9 mouse cellular contexts compared by ENCODE assay signal in genomic region chr5:25831624-25832023, GRCm38 (mm10).
DNase-seq lines count a peak whose midpoint lies in the region; ATAC-seq and TF ChIP-seq lines count a peak whose summit lies in the region.
"Had no signal": no experiment of that assay in that cellular context is flagged by ENCODE, and none has a peak within 500 bp of the region (broad histone marks: within the 10 kb centered on the region; RNA-seq: fewer than 3 reads in every experiment).

No protein-coding gene starts in this region.

- no peaks in the 10 kb centered on the region for H3K27me3 ChIP-seq in liver, adult 2 months (ENCODE audit: control insufficient read depth, insufficient read depth, low read length)
- H3K27me3 ChIP-seq in liver, embryonic 12.5 days (replicated peaks): no peaks in the 10 kb centered on the region
- H3K27me3 ChIP-seq in heart, embryonic 16.5 days (ENCODE audit: control insufficient read depth, insufficient read depth, low read length): no peaks in the 10 kb centered on the region

- H3K9ac ChIP-seq in liver, adult 2 months (ENCODE audit: low read depth, low read length): no peak overlapping the region
- no peak overlapping the region for H3K9ac ChIP-seq in liver, embryonic 12.5 days
- no peak overlapping the region for H3K9ac ChIP-seq in heart, embryonic 16.5 days (ENCODE audit: low read length)

- peak; percentile 51 for TF ChIP-seq CTCF in liver, adult 2 months (IDR thresholded peaks at IDR 0.05; ENCODE audit: low read depth, low read length)

- no peak overlapping the region for H3K4me3 ChIP-seq in liver, adult 2 months (ENCODE audit: insufficient read depth, low read depth, low read length)
- H3K4me3 ChIP-seq in liver, embryonic 12.5 days: no peak overlapping the region
- no peak overlapping the region for H3K4me3 ChIP-seq in heart, embryonic 16.5 days (ENCODE audit: low read length)

- H3K36me3 ChIP-seq in liver, adult 2 months (ENCODE audit: control insufficient read depth, insufficient read depth, low read length): no peaks in the 10 kb centered on the region
- no peaks in the 10 kb centered on the region for H3K36me3 ChIP-seq in liver, embryonic 12.5 days
- no peaks in the 10 kb centered on the region; the same call in 1 of the 2 replicates for H3K36me3 ChIP-seq in heart, embryonic 16.5 days (ENCODE audit: control insufficient read depth, insufficient read depth)

- no peaks in the 10 kb centered on the region for H3K9me3 ChIP-seq in liver, embryonic 12.5 days (replicated peaks)
- H3K9me3 ChIP-seq in heart, embryonic 16.5 days (replicated peaks; ENCODE audit: control insufficient read depth, low read length): no peaks in the 10 kb centered on the region

- ATAC-seq in liver, embryonic 12.5 days: no peak
- 0 out of 2 replicates have a peak, but pooled peaks have one; percentile 52 for ATAC-seq in heart, embryonic 16.5 days (replicated peaks; ENCODE audit: extremely low read depth, insufficient read depth, low FRiP score)

- no peak overlapping the region for H3K4me2 ChIP-seq in liver, embryonic 12.5 days
- H3K4me2 ChIP-seq in heart, embryonic 16.5 days (ENCODE audit: low read depth, low read length): no peak overlapping the region

- DNase-seq in liver, adult 2 months (ENCODE audit: extremely low read depth, low read depth, low spot score): peak; percentile 12
- peak; percentile 42 for DNase-seq in adrenal gland, postnatal 10 days
- DNase-seq in embryo, embryonic 11.5 days (ENCODE audit: low read depth, low spot score): peak; percentile 35
- DNase-seq in layer of hippocampus, adult 11-12 months (ENCODE audit: low spot score): peak; percentile 71
- DNase-seq in lung, postnatal 25 days (ENCODE audit: low spot score): peak; percentile 5
- DNase-seq in right cerebral cortex, postnatal 4 days: peak; percentile 65

- WGBS in liver, adult 2 months: 61% methylated on average over 5 of the region's 5 CpGs
- WGBS in liver, embryonic 12.5 days (ENCODE audit: insufficient replicate concordance): 65% methylated on average over 5 of the region's 5 CpGs
- 67% methylated on average over 5 of the region's 5 CpGs for WGBS in heart, embryonic 16.5 days

- no peak overlapping the region for H3K27ac ChIP-seq in liver, adult 2 months (replicated peaks; ENCODE audit: insufficient read depth, low read depth, low read length)
- no peak overlapping the region for H3K27ac ChIP-seq in liver, embryonic 12.5 days
- H3K27ac ChIP-seq in heart, embryonic 16.5 days (ENCODE audit: low read length): no peak overlapping the region
- H3K27ac ChIP-seq: macrophage had no signal

- TF ChIP-seq POLR2A in liver, adult 2 months (IDR thresholded peaks at IDR 0.05; ENCODE audit: extremely low read depth, insufficient read depth, low read length): no peak

- no peaks in the 10 kb centered on the region for H3K79me2 ChIP-seq in liver, adult 2 months (ENCODE audit: control insufficient read depth, insufficient read depth, low read length)

- H3K4me1 ChIP-seq in liver, adult 2 months (ENCODE audit: control insufficient read depth, insufficient read depth, low read length): no peaks in the 10 kb centered on the region
- no peaks in the 10 kb centered on the region for H3K4me1 ChIP-seq in liver, embryonic 12.5 days
- 0 out of 2 replicates have a peak, but pooled peaks cover 6% of the 10 kb centered on the region for H3K4me1 ChIP-seq in heart, embryonic 16.5 days (ENCODE audit: control insufficient read depth, insufficient read depth, low read length)

Comparison
In these comparisons a context has a peak if more than half of its experiments do, and no peak if none do; other contexts are left out.
1. DNase-seq: peak in every context shown above with its lines; median percentile 71 in layer of hippocampus, adult 11-12 months; 65 in right cerebral cortex, postnatal 4 days; 42 in adrenal gland, postnatal 10 days; 35 in embryo, embryonic 11.5 days; 12 in liver, adult 2 months; 5 in lung, postnatal 25 days.